Mouse (Mus musculus): ENCODE data around the gene Capn2.

Capn2 gene

GRCm38 (mm10) chr1:182523692-182524091 is 6.3 kb upstream of the Capn2 start:
- no peak for DNase-seq

DNA sequence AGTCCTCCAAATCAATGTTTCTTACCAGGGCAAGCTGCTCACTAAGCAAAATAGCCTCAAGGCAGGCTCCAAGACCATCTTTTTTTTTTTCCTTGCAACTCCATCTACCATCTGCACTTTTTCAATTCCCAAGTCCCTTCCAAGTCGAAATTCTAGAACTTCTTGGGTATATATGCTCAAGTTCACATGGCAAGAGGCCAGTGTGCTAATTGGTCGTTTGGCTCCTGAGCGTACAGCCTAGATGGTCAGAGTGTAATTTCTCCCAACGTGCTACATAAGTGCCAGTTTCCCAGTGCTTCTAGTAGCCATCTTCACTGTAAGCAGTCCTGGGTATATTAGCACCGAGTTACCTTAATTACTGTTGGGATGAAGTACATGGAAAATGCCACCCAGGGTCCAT is 5.6 kb upstream of the Capn2 start:
- no peak for DNase-seq

GRCm38 (mm10) chr1:182520938-182521500 is 3.6 kb upstream of the Capn2 start:
- DNase-seq: no peak

DNA sequence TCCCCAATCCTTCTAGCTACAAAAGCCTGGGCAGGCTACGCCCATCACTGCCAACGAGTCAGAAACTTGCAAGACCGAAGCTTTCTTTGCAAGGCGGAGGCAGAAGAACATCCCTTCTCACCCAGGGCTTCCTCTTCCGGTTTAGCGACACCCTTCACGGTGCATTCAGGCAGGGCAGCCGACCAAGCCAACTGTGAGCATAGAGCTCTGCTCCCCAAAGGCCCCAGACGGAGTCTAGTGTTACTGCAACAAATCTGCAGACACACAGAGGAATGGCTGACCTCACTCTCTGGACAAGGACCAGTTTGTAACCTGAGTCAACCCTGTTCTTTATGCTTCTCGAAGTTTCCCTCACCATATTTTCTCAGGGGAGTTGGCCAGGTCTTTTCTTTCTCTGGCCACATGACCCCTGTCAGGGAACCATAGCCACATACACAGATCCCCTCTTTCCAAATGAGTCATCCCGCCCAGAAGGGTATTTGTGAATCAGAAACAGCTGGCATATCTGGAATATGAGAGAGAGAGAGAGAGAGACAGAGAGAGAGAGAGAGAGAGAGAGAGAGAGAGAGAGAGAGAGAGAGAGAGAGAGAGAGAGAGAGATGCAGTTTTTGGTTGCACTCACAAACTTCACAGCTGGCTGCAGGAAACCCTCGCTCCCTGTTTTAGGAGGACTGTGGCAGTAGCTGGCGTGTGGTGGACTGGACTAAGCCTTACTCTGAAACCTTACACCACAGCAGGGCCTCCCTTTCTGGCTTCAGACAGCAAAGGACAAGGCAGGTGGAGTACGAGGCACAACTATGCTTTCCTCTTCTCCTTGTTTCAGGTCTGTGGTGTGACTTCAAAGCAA is 2.9 kb upstream of the Capn2 start:
- peak; percentile 64 for DNase-seq

GRCm38 (mm10) chr1:182519341-182519740 is 1.9 kb upstream of the Capn2 start:
- no peak for DNase-seq

GRCm38 (mm10) chr1:182518811-182519210 is 1.4 kb upstream of the Capn2 start:
- DNase-seq: no peak

GRCm38 (mm10) chr1:182518143-182518680 is 804 bp upstream of the Capn2 start:
- no peak for DNase-seq

DNA sequence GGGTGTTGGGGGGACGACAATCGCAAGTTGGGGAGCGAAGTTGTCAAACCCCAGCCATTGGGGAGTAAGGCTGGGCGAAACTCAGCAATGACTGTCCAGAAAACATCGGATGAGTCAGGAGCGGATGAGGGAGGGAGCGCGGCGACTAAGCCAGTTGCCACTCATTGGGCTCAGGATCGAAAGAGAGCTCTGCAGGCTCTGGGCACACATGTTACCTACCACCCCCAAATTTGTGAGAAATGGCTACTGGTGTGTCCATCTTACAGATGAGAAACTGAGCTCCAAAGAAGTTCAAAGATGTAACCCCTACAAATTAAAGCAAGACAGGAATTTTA is 236 bp upstream of the Capn2 start:
- DNase-seq: no peak

DNA sequence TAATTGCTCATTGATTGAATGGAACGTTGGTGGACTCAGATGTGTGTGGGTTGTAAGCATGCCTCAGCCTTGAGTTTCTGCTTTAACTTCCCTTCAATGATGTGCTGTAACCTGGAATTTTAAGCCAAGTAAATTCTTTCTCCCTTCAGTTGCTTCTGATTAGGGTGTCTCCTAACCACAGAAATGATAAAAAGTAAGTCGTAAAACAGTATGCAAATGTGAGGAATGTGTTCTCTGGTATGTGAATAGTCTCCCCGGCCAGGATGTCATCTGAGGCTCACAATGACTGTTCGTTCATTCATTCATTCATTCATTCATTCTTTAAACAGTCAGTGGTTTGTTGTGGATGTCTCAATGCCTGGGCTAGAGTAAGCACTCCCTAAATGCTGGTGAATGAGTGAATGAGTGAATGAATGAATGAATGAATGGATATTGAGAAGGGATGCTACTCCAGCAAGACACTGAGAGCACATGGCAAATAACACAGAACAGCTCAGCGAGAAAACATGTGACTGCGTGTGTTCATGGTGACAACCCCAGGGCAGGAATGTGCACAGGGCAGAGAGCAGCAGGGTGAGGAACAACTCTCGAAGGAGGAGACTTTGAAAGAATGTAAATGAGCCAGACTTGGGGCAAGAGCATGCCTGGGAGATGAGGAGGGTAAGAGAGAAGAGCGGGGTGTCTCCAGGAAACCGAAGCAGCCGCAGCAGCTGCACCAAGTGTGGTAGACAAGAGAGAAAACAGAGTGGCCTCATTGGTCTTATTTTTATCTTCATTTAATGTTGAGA is 2.4 kb downstream of the Capn2 start:
- DNase-seq: no peak

DNA sequence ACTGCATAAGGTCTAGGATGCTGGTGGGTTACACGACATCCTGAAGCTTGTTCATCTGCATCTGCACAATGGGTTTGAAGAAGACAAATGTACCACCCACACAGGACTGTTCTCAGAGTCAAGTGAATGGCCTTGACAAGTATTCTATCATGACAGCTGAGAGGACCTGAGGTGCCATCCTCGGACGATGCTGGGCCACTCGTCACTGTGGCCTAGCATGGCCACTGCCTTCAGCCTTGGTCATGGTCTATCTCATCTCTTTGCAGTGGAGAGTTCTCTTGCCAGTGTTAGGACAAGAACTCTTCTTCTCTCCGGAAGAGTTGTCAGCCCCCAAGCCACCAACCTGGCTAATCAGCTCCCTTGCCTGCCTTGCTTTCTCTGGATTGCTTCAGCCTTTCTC is 3.7 kb downstream of the Capn2 start:
- DNase-seq: no peak

DNA sequence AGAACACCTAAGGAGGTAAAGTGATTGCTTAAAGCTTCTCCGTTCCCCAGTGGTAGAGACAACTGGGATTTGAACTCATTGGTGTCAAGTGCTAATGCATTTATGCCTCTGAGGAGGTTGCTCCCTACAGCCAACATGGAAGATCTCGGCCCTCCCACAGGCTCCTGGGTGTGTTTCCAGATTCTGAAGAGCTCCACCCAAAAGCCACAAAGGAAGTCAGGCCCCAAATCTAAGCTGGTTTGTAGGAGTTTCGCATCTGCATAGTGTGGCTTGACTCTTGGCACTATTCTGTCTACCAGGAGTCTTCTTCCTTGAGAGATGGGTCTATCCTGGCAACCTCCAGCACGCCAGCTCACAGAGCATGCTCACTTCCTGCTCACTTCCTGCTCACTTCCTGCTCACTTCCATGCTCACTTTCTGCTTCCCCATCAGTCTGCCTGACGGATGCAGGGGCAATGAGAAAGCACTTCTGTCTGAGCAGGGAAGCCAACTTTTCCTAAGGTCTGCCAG is 4.5 kb downstream of the Capn2 start:
- DNase-seq: no peak

GRCm38 (mm10) chr1:182511778-182512177 is 5.6 kb downstream of the Capn2 start:
- DNase-seq: no peak

DNA sequence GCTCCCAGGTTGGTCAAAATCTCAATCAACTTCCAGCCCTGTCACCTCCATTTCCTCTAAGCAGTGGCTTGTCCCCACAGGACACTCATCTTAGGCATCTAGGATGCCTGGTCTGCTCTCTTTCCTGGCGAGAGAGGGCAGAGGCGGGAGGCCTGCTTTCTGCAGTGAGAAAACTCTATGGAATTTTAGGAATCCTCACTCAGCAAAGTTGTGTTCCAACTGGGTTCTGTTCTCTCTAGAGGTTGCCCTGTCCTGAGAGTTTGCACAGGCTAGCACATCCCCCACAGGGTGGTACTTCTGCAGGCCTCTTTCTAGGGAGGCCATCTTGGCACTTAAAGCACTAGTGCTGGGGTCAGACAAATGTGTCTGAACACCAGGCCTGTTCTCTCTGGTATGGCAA is 6.3 kb downstream of the Capn2 start:
- DNase-seq: no peak

DNA sequence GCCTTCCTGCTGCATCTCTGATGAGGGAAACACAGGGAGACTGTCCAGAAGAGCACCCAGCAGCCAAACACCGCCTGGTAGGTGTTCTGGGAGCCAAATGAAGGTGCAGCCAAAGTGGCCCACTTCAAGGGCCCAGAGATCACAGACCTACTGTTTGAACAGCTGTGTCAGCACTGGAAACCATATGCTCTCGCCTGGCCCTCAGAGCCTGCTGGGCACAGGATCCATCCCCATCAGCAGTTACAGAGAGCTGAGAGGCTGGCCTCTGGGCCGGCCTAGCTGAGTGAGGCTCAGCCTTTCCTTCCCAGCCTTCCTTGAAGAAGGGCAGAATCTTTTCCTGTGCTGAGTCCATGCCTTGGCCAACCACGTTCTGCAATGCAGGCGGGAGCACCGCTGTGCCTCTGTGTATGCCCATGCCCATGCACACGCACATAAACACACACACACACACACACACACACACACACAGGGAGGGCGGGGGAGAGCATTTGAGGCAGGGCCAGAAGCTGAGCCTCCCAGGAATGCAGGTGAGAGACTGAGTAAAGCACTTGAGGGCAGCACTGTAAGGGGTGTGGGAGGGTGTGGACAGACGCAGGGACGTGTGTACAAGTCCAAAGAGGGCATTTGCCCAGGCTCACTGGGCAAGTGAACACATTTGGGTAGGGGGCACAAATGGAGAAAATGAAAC is 8.2 kb downstream of the Capn2 start:
- peak; percentile 49 for DNase-seq

- peak; percentile 78 for DNase-seq
Measured at GRCm38 (mm10) chr1:182506229-182506986, 11.0 kb downstream of the Capn2 start.

DNA sequence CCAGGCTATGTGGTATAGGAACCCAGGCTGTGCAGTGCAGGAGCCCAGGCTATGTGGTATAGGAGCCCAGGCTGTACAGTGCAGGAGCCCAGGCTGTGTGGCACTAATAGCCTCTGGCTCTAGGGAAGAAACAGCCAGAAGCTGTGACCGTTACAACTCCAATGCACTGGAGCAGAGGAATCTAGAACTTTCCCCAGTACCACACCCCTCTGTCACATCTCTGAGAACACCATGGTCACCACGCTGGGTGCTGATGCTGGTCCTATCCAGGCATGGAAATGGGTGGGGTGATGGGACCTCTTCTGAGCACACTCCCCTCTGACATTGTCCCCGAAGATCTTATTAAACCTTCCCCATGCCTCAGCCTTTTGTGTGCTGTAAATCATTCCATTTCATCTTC is 12.1 kb downstream of the Capn2 start:
- no peak for DNase-seq

- DNase-seq: peak; percentile 86
Measured at GRCm38 (mm10) chr1:182504223-182504622, 13.2 kb downstream of the Capn2 start.

DNA sequence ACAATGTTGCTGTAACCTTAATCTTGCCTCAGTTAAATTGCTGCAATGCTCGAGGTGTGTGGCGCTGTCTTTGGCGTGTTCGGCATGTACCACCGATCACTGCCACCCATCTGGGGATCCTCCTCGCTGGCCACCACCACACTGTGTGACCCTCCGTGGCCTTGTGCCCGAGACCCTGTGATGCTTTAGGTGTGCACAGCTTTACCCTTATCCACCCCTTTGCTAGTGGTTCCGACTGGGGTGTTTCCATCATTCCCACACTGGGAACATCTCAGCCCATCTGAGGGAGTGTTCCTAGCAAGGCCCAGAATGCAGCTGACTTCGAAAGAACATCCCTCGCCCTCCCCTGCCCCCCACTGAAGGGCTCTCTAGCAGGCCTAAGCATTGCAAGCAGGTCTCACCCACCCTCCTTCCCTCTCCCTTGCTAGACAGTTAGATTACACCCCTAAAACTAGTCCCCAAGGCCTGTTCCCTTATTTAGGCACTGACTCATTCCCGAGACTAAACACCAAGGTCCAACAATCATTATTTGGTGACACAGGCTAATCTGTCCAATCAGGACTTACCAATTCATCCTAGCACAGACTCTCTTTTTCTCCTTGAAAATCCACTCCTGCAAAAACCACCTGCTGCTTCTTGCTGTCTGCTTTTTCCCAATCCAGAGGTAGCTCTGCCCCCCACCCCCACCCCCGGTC is 14.1 kb downstream of the Capn2 start:
- DNase-seq: no peak

- no peak for DNase-seq
Measured at GRCm38 (mm10) chr1:182502491-182503050, 14.8 kb downstream of the Capn2 start.

DNA sequence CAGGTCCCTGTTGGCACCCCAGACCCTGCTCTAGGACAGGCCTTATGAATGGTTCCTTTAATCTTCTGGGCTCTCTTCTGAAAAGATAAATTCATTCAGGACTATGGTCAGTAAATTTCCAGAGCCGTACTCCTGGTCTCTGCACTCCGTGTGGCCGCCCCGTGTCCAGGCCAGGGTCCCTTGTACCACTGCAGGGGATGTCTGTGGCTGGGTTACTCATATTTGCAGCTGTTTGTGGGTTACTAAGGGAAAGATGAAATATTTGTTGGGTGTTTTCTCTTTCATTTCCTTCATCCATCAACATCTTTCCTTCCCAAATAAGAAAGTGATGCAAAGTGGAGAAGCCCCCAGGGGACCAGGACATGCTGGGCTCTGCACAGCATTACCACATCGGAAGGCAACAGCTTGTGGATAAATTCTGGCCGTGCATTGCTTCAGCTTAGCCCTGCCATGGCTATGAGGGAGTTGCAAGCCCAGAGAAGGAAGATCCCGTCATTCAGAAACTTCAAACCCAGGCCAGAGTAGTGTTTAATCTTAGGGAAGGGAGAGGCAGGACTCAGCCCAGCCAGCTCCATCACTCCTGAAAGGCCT is 15.5 kb downstream of the Capn2 start:
- no peak for DNase-seq

DNA sequence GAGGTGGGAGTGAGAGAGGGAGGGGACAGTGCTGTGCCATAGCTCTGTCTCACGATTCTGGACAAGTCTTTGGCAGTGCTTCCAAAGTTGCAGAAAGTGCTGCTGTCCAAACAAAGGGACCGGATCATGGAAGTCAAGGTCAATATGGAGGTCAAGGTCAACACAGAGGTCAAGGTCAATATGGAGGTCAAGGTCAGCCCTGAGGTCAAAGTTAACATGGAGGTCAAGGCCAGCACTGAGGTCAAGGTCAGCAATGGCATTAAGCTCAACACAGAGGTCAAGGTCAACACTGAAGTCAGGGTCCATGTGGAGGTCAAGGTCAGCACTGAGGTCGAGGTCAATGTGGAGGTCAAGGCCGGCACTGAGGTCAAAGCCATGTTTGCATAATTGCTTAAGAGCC is 16.6 kb downstream of the Capn2 start:
- no peak for DNase-seq

Data from lung, postnatal 14 days (tissue).